Mouse (Mus musculus) ES-Bruce4 (cell line): ENCODE measurements around the gene Gm49601. TPM values are rescaled to one million over a fixed set of nuclear protein-coding genes. Genes with fewer than 3 reads are reported as not detected.
A peak's percentile ranks its signal among the peaks of the same experiment; 100 is the strongest.

Source experiments
- H3K27ac ChIP-seq: 2 replicates; pipeline ENCODE4 v1.5.1; 2012; ENCODE audit warnings: low read length, inconsistent platforms; ENCODE audit not compliant: insufficient read depth
- H3K27me3 ChIP-seq: 2 replicates; pipeline ENCODE4 v1.6.1; 2012; ENCODE audit warnings: mild to moderate bottlenecking, low read length, inconsistent platforms; ENCODE audit not compliant: control insufficient read depth, poor library complexity, insufficient read depth, severe bottlenecking
- H3K36me3 ChIP-seq: 2 replicates; pipeline ENCODE4 v1.6.1; 2012; ENCODE audit warnings: inconsistent platforms, mild to moderate bottlenecking, low read length, moderate library complexity; ENCODE audit not compliant: control insufficient read depth, poor library complexity, insufficient read depth, severe bottlenecking
- H3K4me1 ChIP-seq: one replicate; pipeline ENCODE4 v1.8.1; 2011; ENCODE audit warnings: low read length; ENCODE audit not compliant: control insufficient read depth, insufficient read depth
- H3K4me3 ChIP-seq: 2 replicates; pipeline ENCODE4 v1.5.1; 2011; ENCODE audit warnings: low read depth, mild to moderate bottlenecking, low read length
- H3K9ac ChIP-seq: 2 replicates; pipeline ENCODE4 v1.6.1; 2012; ENCODE audit warnings: low read depth, mild to moderate bottlenecking, inconsistent platforms; ENCODE audit not compliant: poor library complexity, severe bottlenecking
- H3K9me3 ChIP-seq: replicated peaks from 2 replicates; pipeline ENCODE4 v1.6.1; 2012; ENCODE audit warnings: mild to moderate bottlenecking, low read length, inconsistent platforms; ENCODE audit not compliant: control insufficient read depth, poor library complexity, insufficient read depth, severe bottlenecking
- CTCF ChIP-seq: IDR thresholded peaks from one replicate; pipeline ENCODE4 v1.8.1; 2011; ENCODE audit warnings: low read depth, low read length
- EP300 ChIP-seq: IDR thresholded peaks from 2 replicates; pipeline ENCODE4 v1.6.1; 2011; ENCODE audit warnings: low read depth, low read length; ENCODE audit not compliant: insufficient read depth
- POLR2A ChIP-seq: IDR thresholded peaks from one replicate; pipeline ENCODE4 v1.8.1; 2011; ENCODE audit warnings: low read length; ENCODE audit not compliant: insufficient read depth
- polyA plus RNA-seq: library from polyadenylated mRNA; stranded (reverse); fragments of >200 nt; gene quantifications from 2 replicates; pipeline ENCODE4 v1.2.4, GENCODE M21; 2011; ENCODE audit warnings: low read depth; ENCODE audit not compliant: missing spikeins, insufficient read depth, insufficient read length

The Gm49601 gene
- polyA plus RNA-seq, 1 experiment = not detected

DNA sequence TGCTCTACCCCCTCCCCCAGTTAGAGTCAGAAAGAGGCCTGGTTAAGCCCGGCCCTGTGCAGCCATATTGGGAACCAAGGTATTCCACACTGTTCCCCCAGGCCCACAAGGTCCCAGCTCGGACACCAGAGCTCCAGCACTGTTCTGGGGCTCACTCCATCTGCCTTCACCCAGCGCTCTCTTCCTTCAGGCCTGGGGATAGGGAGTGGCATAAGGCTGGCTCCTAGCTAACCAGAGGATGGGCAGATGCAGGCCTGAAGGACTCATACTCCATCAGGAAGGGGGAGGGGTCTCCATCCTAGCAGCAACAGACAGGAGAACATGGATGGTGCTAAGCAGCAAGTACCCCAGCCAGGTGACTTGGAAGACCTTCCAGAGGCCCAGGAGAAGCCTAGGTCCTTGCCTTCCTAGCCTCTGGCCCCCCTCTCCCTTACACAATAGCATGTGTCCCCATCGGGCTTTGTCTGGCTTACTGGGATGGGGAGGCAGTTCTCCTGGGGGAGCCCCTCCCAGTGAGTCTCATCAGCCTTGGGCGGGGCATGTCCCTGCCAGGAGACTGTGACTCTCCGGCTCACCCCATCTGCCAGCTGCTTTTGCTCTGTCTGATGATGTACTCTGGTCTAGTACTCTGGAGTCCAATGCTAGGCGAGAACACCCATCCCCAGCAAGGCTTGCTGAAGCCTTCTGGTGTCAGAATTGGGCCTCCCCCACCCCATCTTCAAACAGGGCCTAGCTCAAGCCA is 2.1 kb upstream of the Gm49601 start:
- no peaks in the 10 kb centered on the region for H3K36me3 ChIP-seq
- no peak overlapping the region for H3K4me3 ChIP-seq
- peaks cover 10% of the 10 kb centered on the region for H3K27me3 ChIP-seq

DNA sequence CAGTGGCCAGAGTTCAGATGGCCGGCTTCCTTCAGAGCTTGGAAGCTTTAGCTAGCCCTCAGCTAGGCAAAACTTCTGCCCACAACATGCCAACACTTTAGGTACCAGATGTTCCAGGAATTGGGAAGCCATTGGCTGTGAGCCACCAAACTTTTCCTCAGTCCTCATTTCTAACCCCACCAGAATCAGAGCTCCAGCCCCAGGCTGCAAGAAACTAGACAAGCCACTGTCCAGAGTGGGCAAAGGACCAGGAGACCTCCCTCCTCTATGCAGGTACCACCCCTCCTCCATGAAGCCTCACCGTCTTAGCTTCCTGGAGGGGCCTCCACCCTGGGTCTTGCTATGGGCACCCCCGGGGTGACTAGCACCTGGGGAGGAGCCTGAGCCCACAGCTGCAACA is 936 bp upstream of the Gm49601 start:
- H3K4me3 ChIP-seq = no peak overlapping the region
- no peaks in the 10 kb centered on the region for H3K36me3 ChIP-seq
- H3K9ac ChIP-seq = no peak overlapping the region

More for the DNA sequence above, 2.1 kb upstream of the Gm49601 start:
- Histone ChIP-seq H3K27ac (no peak overlapping the region), H3K9me3 (no peaks in the 10 kb centered on the region), H3K9ac (no peak overlapping the region), H3K4me1 (no peaks in the 10 kb centered on the region)
- no peak for TF ChIP-seq POLR2A
- no peak for TF ChIP-seq CTCF
- TF ChIP-seq EP300 = no peak

DNA sequence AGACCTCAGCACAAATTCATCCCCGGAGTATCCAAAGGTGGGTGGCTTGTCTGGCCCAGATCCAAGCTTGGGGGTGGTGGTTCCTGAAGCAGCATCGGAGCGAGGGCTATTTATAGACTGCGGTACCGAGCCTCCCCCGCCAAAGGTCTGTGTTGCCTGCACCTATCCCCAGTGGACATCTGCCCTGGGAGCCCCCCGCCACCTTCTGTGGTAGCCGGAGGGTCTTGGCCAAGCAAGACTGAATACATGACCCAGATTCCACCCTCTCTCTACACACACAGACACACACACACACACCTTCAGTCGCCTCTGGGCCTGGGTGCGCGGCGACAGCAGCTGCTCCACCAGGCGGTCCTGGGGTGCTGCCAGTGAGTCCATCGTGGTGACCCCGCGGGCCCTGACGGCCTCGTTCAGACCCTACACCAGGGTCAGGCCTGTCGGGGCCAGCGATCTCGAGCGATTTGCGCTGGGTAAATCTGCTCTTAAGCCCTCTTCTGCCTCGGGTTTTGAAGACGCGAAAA is 376 bp downstream of the Gm49601 start:
- Histone ChIP-seq H3K4me3 (peak overlapping the region; percentile 24), H3K4me1 (no peaks in the 10 kb centered on the region), H3K36me3 (no peaks in the 10 kb centered on the region), H3K9ac (peak overlapping the region; percentile 45; the same call in 1 of the 2 replicates), H3K27me3 (peaks cover 14% of the 10 kb centered on the region), H3K9me3 (no peaks in the 10 kb centered on the region), H3K27ac (no peak overlapping the region)
- no peak for TF ChIP-seq POLR2A
- TF ChIP-seq CTCF = no peak
- no peak for TF ChIP-seq EP300

More for the DNA sequence above, 936 bp upstream of the Gm49601 start:
- H3K27me3 ChIP-seq = peaks cover 10% of the 10 kb centered on the region
- TF ChIP-seq CTCF = no peak
- no peak for TF ChIP-seq POLR2A
- TF ChIP-seq EP300 = no peak
- no peaks in the 10 kb centered on the region for H3K4me1 ChIP-seq
- no peaks in the 10 kb centered on the region for H3K9me3 ChIP-seq
- no peak overlapping the region for H3K27ac ChIP-seq

DNA sequence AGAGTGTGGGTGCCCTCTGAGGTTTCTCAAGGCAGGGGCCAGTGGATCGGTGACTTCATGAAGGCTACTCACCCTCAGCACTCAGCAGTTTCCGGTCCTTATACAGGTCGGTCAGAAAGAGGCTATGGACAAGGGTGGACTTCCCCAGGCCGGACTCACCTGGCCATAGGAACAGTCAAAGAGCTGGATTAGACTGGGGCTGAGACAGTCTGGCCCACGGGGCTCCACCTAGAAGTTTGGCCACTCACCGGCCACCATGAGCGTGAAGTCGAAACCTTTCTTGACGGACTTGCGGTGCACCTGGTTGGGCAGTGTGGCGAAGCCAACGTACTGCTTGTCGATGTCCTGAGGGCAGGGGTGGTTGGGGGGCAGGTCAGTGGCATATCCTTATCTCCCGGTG is 1.1 kb downstream of the Gm49601 start:
- no peak overlapping the region for H3K9ac ChIP-seq
- no peak overlapping the region for H3K27ac ChIP-seq
- no peaks in the 10 kb centered on the region for H3K36me3 ChIP-seq
- TF ChIP-seq POLR2A (no peak), EP300 (no peak), CTCF (no peak)
- H3K27me3 ChIP-seq = peaks cover 14% of the 10 kb centered on the region
- H3K9me3 ChIP-seq = no peaks in the 10 kb centered on the region
- H3K4me3 ChIP-seq = no peak overlapping the region
- H3K4me1 ChIP-seq = no peaks in the 10 kb centered on the region

DNA sequence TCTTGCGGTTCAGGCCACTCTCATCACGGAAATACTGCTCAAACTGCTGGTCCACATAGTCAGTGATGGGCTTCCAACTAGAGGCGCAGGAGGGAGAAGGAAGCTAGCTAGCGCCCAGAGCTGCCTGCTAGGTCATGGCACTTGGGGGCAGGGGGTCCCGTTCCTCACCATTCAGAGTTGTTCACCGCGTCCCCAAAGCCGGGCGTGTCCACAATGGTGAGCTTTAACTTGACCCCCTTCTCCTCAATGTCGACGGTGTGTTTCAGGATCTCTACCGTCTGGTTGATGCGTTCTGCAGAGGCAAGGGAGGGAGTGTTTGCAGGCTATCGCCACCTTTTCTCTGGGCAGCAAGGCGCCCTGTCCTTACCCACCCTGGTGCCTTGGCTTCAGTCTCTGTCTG is 1.6 kb downstream of the Gm49601 start:
- TF ChIP-seq POLR2A = no peak
- no peak for TF ChIP-seq CTCF
- no peak for TF ChIP-seq EP300
- H3K27me3 ChIP-seq = peaks cover 14% of the 10 kb centered on the region
- H3K4me1 ChIP-seq = no peaks in the 10 kb centered on the region
- H3K27ac ChIP-seq = no peak overlapping the region
- H3K4me3 ChIP-seq = no peak overlapping the region
- no peaks in the 10 kb centered on the region for H3K9me3 ChIP-seq
- no peaks in the 10 kb centered on the region for H3K36me3 ChIP-seq
- no peak overlapping the region for H3K9ac ChIP-seq

DNA sequence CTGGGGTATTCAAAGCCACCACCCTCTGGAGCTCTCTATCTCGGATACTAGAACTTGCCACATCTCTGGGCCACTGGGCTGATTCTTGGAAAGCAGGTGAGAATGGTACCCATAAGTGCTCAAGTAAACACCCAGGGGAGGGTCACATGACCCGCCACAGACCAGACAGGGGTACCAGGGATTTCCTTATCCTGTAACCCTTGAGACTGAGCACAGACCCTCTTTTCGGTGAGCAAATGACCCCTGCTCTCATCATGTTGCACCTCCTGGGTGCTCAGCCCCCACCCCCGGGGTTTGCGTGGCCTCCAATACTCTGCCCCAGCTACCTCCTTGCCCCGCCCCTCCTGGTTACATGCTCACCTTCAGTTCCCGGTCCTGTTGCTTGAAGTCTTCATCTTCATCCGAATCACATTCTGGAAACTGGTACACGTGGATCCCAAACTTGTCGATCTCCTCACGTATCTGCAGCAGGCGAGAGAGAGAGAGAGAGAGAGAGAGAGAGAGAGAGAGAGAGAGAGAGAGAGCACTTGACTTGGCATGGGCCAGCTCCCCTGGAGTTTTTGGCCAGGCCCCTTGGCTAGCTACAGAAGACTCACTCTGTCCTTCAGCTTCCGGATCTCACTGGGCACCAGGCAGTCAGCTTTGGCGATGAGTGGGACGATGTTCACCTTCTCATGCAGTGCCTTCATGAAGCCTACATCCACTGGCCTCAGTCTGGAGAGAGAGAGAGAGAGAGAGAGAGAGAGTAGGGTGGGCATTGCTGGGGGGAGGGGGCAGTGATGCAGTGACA is 2.3 kb downstream of the Gm49601 start:
- TF ChIP-seq POLR2A (no peak), EP300 (no peak), CTCF (no peak)
- H3K4me1 ChIP-seq = no peaks in the 10 kb centered on the region
- no peak overlapping the region for H3K27ac ChIP-seq
- no peaks in the 10 kb centered on the region for H3K36me3 ChIP-seq
- no peak overlapping the region for H3K4me3 ChIP-seq
- no peak overlapping the region for H3K9ac ChIP-seq
- peaks cover 8% of the 10 kb centered on the region for H3K27me3 ChIP-seq
- no peaks in the 10 kb centered on the region for H3K9me3 ChIP-seq
